Mouse (Mus musculus) embryonic fibroblast, embryonic 13.5 days (primary cell): Measurements from ENCODE around the gene Antxr2. TPM values are rescaled to one million over a fixed set of nuclear protein-coding genes. Genes with fewer than 3 reads are reported as not detected.

Experiments used
- H3K27ac ChIP-seq: 2 replicates; pipeline ENCODE4 v1.5.1; 2012; ENCODE audit warnings: low read length, control low read depth, inconsistent platforms; ENCODE audit not compliant: insufficient read depth
- H3K4me1 ChIP-seq: 2 replicates; pipeline ENCODE4 v1.6.1; 2011; ENCODE audit warnings: low read length; ENCODE audit not compliant: control insufficient read depth, insufficient read depth
- H3K4me3 ChIP-seq: 2 replicates; pipeline ENCODE4 v1.5.1; 2011; ENCODE audit warnings: mild to moderate bottlenecking, control low read depth, low read length; ENCODE audit not compliant: insufficient read depth
- CTCF ChIP-seq: IDR thresholded peaks from 2 replicates; pipeline ENCODE4 v1.5.1; 2011; ENCODE audit warnings: mild to moderate bottlenecking, control low read depth, low read length, moderate library complexity, borderline replicate concordance; ENCODE audit not compliant: insufficient read depth
- POLR2A ChIP-seq: IDR thresholded peaks from 2 replicates; pipeline ENCODE4 v1.6.1; 2011; ENCODE audit warnings: low read depth, mild to moderate bottlenecking, control low read depth, low read length, moderate library complexity
- polyA plus RNA-seq: library from polyadenylated mRNA; stranded (reverse); fragments of >200 nt; gene quantifications from 2 replicates; pipeline ENCODE4 v1.2.4, GENCODE M21; 2011; ENCODE audit warnings: low read depth; ENCODE audit not compliant: missing spikeins, insufficient read length

The Antxr2 gene
- polyA plus RNA-seq, 1 experiment, result 45.0 TPM

- H3K27ac ChIP-seq, result no peak overlapping the region
- H3K4me3 ChIP-seq, result no peak overlapping the region
- TF ChIP-seq POLR2A (no peak), CTCF (no peak)
- no peaks in the 10 kb centered on the region for H3K4me1 ChIP-seq
These were observed 84.6 kb downstream of the Antxr2 start for GRCm38 (mm10) chr5:97946236-97946635.

- H3K27ac ChIP-seq, result no peak overlapping the region
- TF ChIP-seq CTCF (peak; percentile 42; the same call in 1 of the 2 replicates), POLR2A (no peak)
- no peaks in the 10 kb centered on the region for H3K4me1 ChIP-seq
- H3K4me3 ChIP-seq, result no peak overlapping the region
These were observed 95.4 kb downstream of the Antxr2 start for GRCm38 (mm10) chr5:97935140-97936129.

- H3K27ac ChIP-seq, result no peak overlapping the region
- H3K4me1 ChIP-seq, result no peaks in the 10 kb centered on the region
- H3K4me3 ChIP-seq, result no peak overlapping the region
- TF ChIP-seq CTCF, result no peak
- no peak for TF ChIP-seq POLR2A
These were observed 113.2 kb downstream of the Antxr2 start for GRCm38 (mm10) chr5:97917654-97918053.

GRCm38 (mm10) chr5:97914890-97915289, 116.0 kb downstream of the Antxr2 start:
- TF ChIP-seq CTCF, result no peak
- TF ChIP-seq POLR2A, result no peak
- H3K4me3 ChIP-seq, result no peak overlapping the region
- no peak overlapping the region for H3K27ac ChIP-seq
- no peaks in the 10 kb centered on the region for H3K4me1 ChIP-seq

- no peak overlapping the region for H3K27ac ChIP-seq
These were observed 116.9 kb downstream of the Antxr2 start for GRCm38 (mm10) chr5:97913901-97914300.

GRCm38 (mm10) chr5:97907482-97907881, 123.4 kb downstream of the Antxr2 start:
- H3K4me3 ChIP-seq, result no peak overlapping the region
- H3K4me1 ChIP-seq, result no peaks in the 10 kb centered on the region
- no peak overlapping the region for H3K27ac ChIP-seq
- no peak for TF ChIP-seq POLR2A
- no peak for TF ChIP-seq CTCF

More at GRCm38 (mm10) chr5:97913901-97914300, 116.9 kb downstream of the Antxr2 start:
- TF ChIP-seq CTCF (no peak), POLR2A (no peak)
- Histone ChIP-seq H3K4me3 (no peak overlapping the region), H3K4me1 (no peaks in the 10 kb centered on the region)

- no peak overlapping the region for H3K4me3 ChIP-seq
- no peak overlapping the region for H3K27ac ChIP-seq
- H3K4me1 ChIP-seq, result no peaks in the 10 kb centered on the region
- TF ChIP-seq POLR2A (no peak), CTCF (no peak)
These were observed 124.1 kb downstream of the Antxr2 start for GRCm38 (mm10) chr5:97906537-97907266.

GRCm38 (mm10) chr5:97905856-97906255, 125.0 kb downstream of the Antxr2 start:
- no peak for TF ChIP-seq POLR2A
- no peak for TF ChIP-seq CTCF
- Histone ChIP-seq H3K4me1 (no peaks in the 10 kb centered on the region), H3K27ac (no peak overlapping the region), H3K4me3 (no peak overlapping the region)

GRCm38 (mm10) chr5:97901096-97901495, 129.7 kb downstream of the Antxr2 start:
- no peak overlapping the region for H3K4me3 ChIP-seq
- TF ChIP-seq POLR2A (no peak), CTCF (no peak)
- H3K4me1 ChIP-seq, result no peaks in the 10 kb centered on the region
- H3K27ac ChIP-seq, result no peak overlapping the region

- H3K4me1 ChIP-seq, result no peaks in the 10 kb centered on the region
- no peak overlapping the region for H3K4me3 ChIP-seq
- no peak overlapping the region for H3K27ac ChIP-seq
- TF ChIP-seq CTCF, result no peak
- TF ChIP-seq POLR2A, result no peak
These were observed 131.5 kb downstream of the Antxr2 start for GRCm38 (mm10) chr5:97899321-97899720.
